Mouse (Mus musculus) kidney, embryonic 14.5 days (tissue): ENCODE results near the gene Ccdc148. TPM values are rescaled to one million over a fixed set of nuclear protein-coding genes. Genes with fewer than 3 reads are reported as not detected.

Experiments
- ATAC-seq: fragments of 200-750 bp; cut with Nextera tagmentation; 2 replicates; pipeline ENCODE4 v1.8.0; 2017; ENCODE audit warnings: moderate number of reproducible peaks, mild to moderate bottlenecking, moderate TSS enrichment, moderate library complexity; ENCODE audit not compliant: low FRiP score, low TSS enrichment
- H3K27ac ChIP-seq: fragments of 300-500 bp; sonication (generic); 2 replicates; pipeline ENCODE4 v1.5.1; 2014; ENCODE audit warnings: low read depth, mild to moderate bottlenecking, low read length, moderate library complexity, mixed read lengths
- H3K27me3 ChIP-seq: fragments of 300-500 bp; sonication (generic); 2 replicates; pipeline ENCODE4 v1.6.1; 2014; ENCODE audit warnings: mild to moderate bottlenecking, low read length; ENCODE audit not compliant: control insufficient read depth, insufficient read depth
- H3K36me3 ChIP-seq: fragments of 300-500 bp; sonication (generic); 2 replicates; pipeline ENCODE4 v1.6.1; 2014; ENCODE audit warnings: low read length, mixed read lengths; ENCODE audit not compliant: control insufficient read depth, insufficient read depth
- H3K4me1 ChIP-seq: fragments of 300-500 bp; sonication (generic); 2 replicates; pipeline ENCODE4 v1.6.1; 2014; ENCODE audit warnings: low read length, mixed read lengths; ENCODE audit not compliant: control insufficient read depth, insufficient read depth
- H3K4me2 ChIP-seq: fragments of 300-500 bp; sonication (generic); replicated peaks from 2 replicates; pipeline ENCODE4 v1.6.1; 2014; ENCODE audit warnings: low read depth, mild to moderate bottlenecking, low read length
- H3K4me3 ChIP-seq: fragments of 300-500 bp; sonication (generic); 2 replicates; pipeline ENCODE4 v1.5.1; 2014; ENCODE audit warnings: mild to moderate bottlenecking, low read length
- H3K9ac ChIP-seq: fragments of 300-500 bp; sonication (generic); 2 replicates; pipeline ENCODE4 v1.6.1; 2014; ENCODE audit warnings: low read depth, mild to moderate bottlenecking, low read length, moderate library complexity
- H3K9me3 ChIP-seq: fragments of 300-500 bp; sonication (generic); 2 replicates; pipeline ENCODE4 v1.6.1; 2016; ENCODE audit warnings: low read length; ENCODE audit not compliant: control insufficient read depth
- WGBS: fragments of 180-500 bp; shearing (Covaris S2); extraction: QIAGEN DNeasy Blood & Tissue Kit; methylation state at CpG from one replicate; pipeline ENCODE4 v1.1.7; 2014; 5-methylcytosine and 5-hydroxymethylcytosine counted together
- polyA plus RNA-seq: library from polyadenylated mRNA; unstranded; fragments of >200 nt; fragmentation: Nextera tagmentation; extraction: Ambion mirVana; gene quantifications from 2 replicates; pipeline ENCODE4 v1.2.1, GENCODE M21; 2014

The Ccdc148 gene
- polyA plus RNA-seq, 1 experiment from 2014 or later = 1.2 TPM

DNA sequence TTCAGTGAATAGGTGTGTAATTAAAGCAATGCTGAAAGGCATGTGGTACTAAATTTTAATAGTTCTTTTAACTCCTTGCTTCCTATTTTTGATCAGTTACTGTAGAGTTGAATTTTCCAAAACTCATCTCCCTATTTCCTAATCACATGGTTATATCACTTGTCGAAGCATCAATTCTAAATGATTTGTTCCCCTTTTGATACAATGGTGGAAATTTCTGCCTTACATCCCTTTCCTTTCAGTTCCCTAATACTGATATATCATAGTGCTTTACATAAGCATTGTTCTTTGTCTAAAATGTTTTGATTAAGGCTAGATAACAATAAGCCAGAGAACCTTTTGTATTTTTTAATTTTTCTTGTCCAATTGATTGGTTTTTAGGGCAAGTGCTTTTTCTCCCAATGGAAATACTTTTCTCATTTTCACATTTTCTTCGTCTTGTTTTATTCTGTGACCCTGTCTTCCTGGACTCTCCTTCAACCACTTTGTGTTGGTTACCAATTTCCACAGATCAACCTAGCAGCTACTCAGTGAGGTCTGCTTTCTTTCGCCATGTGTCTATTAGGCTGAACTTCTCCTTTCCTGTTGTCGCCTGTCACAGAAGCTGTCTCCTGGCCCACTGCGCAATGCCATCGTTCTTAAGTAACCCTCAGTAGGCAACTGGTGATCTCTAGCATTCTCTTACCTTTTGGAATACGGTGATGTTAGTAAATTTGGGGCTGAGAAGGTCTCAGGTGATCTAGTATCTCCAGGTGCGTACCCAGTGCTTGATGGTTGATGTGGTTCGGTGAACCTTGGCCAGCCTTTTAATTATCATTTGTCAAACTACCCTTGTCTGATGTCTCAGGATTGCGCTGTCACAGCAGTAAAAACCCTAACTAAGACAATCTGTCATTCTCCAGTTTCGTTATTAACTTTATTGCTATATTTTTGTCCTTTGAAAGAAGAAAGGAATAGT is 23.9 kb upstream of the Ccdc148 start:
- no peaks in the 10 kb centered on the region; the same call in 1 of the 2 replicates for H3K4me1 ChIP-seq
- H3K9ac ChIP-seq = no peak overlapping the region
- H3K27me3 ChIP-seq = no peaks in the 10 kb centered on the region
- no peak for ATAC-seq
- WGBS = 77% methylated on average over 11 of the region's 11 CpGs
- H3K4me3 ChIP-seq = no peak overlapping the region
- no peak overlapping the region for H3K27ac ChIP-seq
- no peaks in the 10 kb centered on the region for H3K9me3 ChIP-seq
- H3K4me2 ChIP-seq = no peak overlapping the region
- H3K36me3 ChIP-seq = no peaks in the 10 kb centered on the region; the same call in 1 of the 2 replicates

DNA sequence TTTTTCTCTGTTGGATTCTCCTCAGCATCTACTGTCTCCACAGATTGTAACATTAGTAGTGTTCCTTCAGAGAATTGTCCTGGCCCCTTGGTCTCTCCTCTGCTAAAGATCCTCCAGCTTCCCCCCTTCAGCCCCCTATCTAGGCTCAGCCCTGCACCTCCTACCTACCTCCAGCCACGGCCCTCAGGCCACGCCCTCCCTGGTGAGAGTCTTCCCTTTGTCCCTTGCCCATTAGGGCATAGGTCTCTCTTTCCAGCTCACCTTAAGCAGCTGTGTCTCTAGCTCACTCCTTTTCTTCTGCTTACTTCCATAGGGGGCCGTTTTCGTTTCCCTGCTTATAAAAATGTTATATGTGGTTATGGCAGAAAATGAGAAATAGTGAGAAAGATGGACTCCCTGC is 23.1 kb upstream of the Ccdc148 start:
- Histone ChIP-seq H3K4me2 (no peak overlapping the region), H3K4me1 (peaks cover 8% of the 10 kb centered on the region; the same call in 1 of the 2 replicates), H3K4me3 (no peak overlapping the region), H3K27me3 (no peaks in the 10 kb centered on the region), H3K9me3 (no peaks in the 10 kb centered on the region), H3K36me3 (no peaks in the 10 kb centered on the region; the same call in 1 of the 2 replicates), H3K27ac (no peak overlapping the region), H3K9ac (no peak overlapping the region)
- ATAC-seq = no peak
- 77% methylated on average over 4 of the region's 4 CpGs for WGBS

DNA sequence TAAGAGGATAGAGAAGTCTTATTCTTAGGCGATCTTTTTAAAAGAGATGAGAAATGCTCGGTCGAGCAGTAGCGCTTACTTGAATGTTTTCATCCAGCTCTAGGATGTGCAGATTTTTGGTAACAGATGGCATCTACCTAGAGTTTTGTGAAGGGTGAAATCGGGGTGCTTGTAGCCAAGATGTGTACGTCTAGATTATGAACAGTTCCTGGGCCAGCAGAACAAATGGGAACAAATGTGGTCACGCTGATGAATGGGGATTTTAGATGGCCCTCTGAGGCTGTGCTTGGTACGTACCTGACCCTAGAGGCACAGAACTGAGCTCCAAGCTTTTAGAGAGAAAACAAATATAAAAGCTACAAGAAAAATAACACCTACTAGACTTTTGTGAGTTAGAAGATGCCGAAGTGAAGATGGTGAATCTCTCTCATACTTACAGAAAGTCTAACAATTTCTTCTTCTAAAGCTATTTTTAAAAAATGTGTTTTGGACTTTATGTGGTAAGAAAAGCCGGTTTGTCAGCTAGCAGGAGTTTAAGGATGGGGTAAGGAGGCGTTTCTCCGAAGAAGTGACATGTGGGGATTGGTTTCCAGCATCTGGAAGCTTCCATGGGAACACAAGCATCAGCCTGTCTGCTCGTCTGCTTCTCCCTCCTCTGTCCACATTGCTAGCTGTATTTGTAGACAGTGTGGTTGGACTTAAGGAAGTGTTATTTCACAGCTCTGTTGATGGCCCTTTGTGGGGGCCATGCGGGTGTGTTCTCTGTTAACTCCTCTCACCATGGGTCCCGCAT is 21.0 kb upstream of the Ccdc148 start:
- WGBS = 84% methylated on average over 15 of the region's 15 CpGs
- Histone ChIP-seq H3K27me3 (no peaks in the 10 kb centered on the region), H3K9ac (no peak overlapping the region), H3K4me3 (no peak overlapping the region), H3K9me3 (no peaks in the 10 kb centered on the region), H3K36me3 (no peaks in the 10 kb centered on the region), H3K4me1 (peaks cover 11% of the 10 kb centered on the region; the same call in 1 of the 2 replicates), H3K27ac (no peak overlapping the region), H3K4me2 (no peak overlapping the region)
- no peak for ATAC-seq

DNA sequence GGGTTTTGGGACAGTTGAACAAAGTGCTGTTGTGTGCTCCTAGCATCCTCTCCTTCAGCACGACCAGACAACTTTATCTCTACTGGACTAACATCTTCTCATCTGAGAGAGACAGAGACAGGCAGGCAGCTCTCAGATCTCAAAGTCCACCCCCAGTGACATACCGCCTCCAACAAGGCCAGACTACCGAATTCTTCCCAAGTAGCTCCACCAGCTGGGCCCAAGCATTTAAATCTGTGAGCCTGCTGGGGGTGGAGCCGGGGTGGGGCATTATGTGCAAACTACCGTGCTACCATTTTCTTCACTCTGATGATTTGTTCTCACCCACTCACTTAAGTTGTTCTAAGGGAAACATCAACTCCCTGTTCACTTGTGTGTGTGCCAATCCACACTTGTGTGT is 19.0 kb upstream of the Ccdc148 start:
- WGBS = 59% methylated on average over 5 of the region's 5 CpGs
- Histone ChIP-seq H3K27me3 (no peaks in the 10 kb centered on the region), H3K36me3 (no peaks in the 10 kb centered on the region), H3K4me2 (no peak overlapping the region), H3K9me3 (no peaks in the 10 kb centered on the region), H3K27ac (no peak overlapping the region), H3K4me3 (no peak overlapping the region), H3K9ac (no peak overlapping the region), H3K4me1 (peaks cover 16% of the 10 kb centered on the region; the same call in 1 of the 2 replicates)
- no peak for ATAC-seq

DNA sequence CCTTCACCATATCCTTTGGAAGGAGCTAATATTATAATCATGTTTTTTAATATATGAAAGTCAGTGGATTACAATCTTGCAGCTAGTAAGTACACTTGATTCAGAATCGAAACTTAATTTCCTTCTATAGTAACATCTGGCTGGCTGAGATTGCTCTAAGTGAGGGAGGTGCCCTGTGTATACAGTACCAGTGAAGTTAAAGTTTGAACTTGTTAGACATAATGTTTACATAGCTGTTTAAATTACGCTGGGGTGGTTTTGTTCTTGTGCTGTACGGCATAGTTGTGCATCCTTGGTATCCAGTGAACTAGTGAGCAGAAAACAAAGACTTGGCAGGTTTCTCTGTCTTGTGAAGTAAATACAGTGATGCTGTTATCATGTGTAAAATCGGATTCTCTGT is 18.5 kb upstream of the Ccdc148 start:
- Histone ChIP-seq H3K9me3 (no peaks in the 10 kb centered on the region), H3K4me3 (no peak overlapping the region), H3K9ac (no peak overlapping the region), H3K36me3 (no peaks in the 10 kb centered on the region), H3K4me2 (no peak overlapping the region), H3K27ac (no peak overlapping the region), H3K27me3 (no peaks in the 10 kb centered on the region), H3K4me1 (peaks cover 16% of the 10 kb centered on the region; the same call in 1 of the 2 replicates)
- WGBS = 45% methylated on average over 4 of the region's 4 CpGs
- ATAC-seq = no peak

DNA sequence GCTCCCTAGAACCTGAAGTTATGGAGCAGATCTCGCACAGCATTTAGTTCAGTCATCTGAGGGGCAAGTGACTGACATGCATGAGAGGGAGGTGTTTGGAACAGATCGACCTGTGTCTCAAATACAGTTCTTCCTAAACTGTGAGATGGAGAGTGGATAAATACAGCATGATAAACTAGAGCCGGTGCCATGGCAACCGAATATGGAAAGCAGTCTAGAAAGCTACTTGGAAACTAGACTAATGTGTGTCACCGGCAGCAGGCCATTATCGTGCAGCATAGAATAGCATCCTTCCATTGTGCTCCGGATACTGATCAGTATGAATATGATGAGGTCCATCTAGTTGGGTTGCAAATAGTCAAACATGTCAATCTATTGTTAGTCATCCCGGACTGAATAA is 17.7 kb upstream of the Ccdc148 start:
- Histone ChIP-seq H3K27me3 (no peaks in the 10 kb centered on the region), H3K9me3 (no peaks in the 10 kb centered on the region), H3K4me2 (no peak overlapping the region), H3K9ac (no peak overlapping the region), H3K36me3 (no peaks in the 10 kb centered on the region), H3K4me3 (no peak overlapping the region), H3K27ac (no peak overlapping the region), H3K4me1 (peaks cover 16% of the 10 kb centered on the region; the same call in 1 of the 2 replicates)
- 90% methylated on average over 8 of the region's 8 CpGs for WGBS
- ATAC-seq = no peak

DNA sequence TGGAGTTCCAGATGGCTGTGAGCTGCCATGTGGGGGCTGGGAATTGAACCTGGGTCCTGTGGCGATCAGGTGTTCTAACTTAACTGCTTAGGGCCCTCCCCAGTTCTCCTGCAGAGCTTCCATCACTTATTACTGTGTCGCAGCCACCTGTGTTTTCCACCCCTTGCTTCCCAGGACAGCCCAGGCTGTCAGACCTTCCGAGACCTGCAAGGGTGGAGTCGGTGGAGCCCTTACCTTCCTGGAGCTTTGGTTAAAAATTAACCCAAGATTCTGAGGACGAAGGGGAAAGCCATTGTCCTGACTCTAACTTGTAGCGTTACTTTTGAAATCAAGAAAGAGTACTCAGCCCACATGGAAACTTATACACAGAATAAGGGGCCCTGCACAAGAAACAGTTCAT is 15.4 kb upstream of the Ccdc148 start:
- no peak overlapping the region for H3K27ac ChIP-seq
- ATAC-seq = peak; percentile 77
- H3K4me3 ChIP-seq = no peak overlapping the region
- no peak overlapping the region for H3K9ac ChIP-seq
- H3K9me3 ChIP-seq = no peaks in the 10 kb centered on the region
- no peak overlapping the region for H3K4me2 ChIP-seq
- 61% methylated on average over 6 of the region's 6 CpGs for WGBS
- H3K27me3 ChIP-seq = no peaks in the 10 kb centered on the region
- H3K4me1 ChIP-seq = peaks cover 19% of the 10 kb centered on the region; the same call in 1 of the 2 replicates
- no peaks in the 10 kb centered on the region for H3K36me3 ChIP-seq

DNA sequence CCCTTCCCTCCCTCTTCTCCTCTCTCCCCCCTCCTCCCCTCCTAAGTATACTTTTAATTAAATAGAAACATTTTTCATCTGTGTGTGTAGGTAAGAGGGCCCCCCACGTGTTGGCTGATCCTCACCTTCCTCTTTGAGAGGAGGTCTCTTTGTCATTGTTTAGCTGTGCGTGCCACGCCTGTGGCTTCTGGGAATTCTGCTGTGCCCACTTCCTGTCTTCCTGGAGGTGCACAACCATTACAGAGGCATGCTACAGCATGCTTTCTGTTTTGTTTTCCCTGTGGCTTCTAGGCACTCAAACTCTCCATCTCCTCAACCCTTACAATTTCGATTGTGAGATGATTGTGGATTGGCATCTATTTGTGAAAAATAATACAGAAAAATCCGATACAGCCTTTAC is 11.1 kb upstream of the Ccdc148 start:
- peaks cover 14% of the 10 kb centered on the region for H3K4me1 ChIP-seq
- no peak overlapping the region for H3K9ac ChIP-seq
- no peak overlapping the region for H3K4me3 ChIP-seq
- 69% methylated on average over 5 of the region's 5 CpGs for WGBS
- H3K4me2 ChIP-seq = no peak overlapping the region
- H3K27ac ChIP-seq = no peak overlapping the region
- no peaks in the 10 kb centered on the region for H3K36me3 ChIP-seq
- no peak for ATAC-seq
- H3K27me3 ChIP-seq = no peaks in the 10 kb centered on the region
- H3K9me3 ChIP-seq = no peaks in the 10 kb centered on the region

DNA sequence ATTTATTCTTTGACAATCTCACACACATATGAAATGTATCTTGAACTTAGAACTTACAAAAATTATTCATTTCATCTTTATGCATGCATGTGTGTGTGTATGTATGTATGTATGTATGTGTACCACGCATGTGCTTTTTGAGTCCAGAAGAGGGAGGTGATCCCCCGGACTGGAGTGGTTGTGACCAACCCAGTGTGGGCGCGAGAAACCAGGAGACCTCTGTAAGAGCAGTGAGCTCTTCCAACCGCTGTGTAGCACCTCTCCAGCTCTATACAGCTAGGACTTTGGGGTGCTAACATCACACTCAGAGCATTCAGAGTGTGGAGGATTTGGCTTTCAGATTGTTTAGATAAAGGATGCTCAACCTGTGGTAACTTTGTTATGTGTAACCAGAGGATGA is 10.1 kb upstream of the Ccdc148 start:
- Histone ChIP-seq H3K4me1 (peaks cover 9% of the 10 kb centered on the region), H3K9me3 (no peaks in the 10 kb centered on the region), H3K27ac (no peak overlapping the region), H3K36me3 (no peaks in the 10 kb centered on the region), H3K4me2 (no peak overlapping the region), H3K27me3 (no peaks in the 10 kb centered on the region), H3K9ac (no peak overlapping the region), H3K4me3 (no peak overlapping the region)
- no peak for ATAC-seq
- WGBS = 96% methylated on average over 5 of the region's 5 CpGs
